Mouse (Mus musculus): Measurements from ENCODE around the gene Epx. TPM values are rescaled to one million over a fixed set of nuclear protein-coding genes. Genes with fewer than 3 reads are reported as not detected.

Epx gene
- total RNA-seq, 2 experiments from 2014 or later, result not detected

- Histone ChIP-seq H3K4me3 (peak overlapping the region; percentile 66), H3K27ac (no peak overlapping the region)
- peak; percentile 66 for TF ChIP-seq CTCF (IDR thresholded peaks at IDR 0.05)
- DNase-seq, result peak; percentile 25
- intact Hi-C loops (cut with DNase I), result no loop called here
Measured at GRCm38 (mm10) chr11:87816707-87817442, 58.5 kb downstream of the Epx start.

DNA sequence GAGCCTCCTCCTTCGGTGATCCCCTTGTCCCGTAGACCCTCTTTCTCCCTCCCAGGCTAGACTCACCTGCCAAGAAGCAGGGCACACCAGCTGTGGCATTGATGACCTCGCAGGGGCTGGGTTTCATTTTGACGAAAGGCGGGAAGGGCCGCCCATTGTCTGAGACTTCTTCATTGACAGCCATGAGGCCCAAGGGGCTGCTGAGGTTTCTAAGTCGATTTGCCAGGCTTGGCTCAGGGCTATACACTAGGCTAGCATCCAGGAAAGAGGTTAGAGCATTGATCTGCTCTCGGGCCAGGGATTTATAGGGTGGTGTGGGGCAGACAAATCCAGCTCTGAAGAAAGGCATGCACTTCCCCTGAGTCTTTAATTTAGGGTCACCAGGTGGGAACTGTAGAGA is 60.5 kb downstream of the Epx start:
- TF ChIP-seq CTCF (IDR thresholded peaks at IDR 0.05), result no peak
- no peak for DNase-seq
- Histone ChIP-seq H3K4me3 (no peak overlapping the region), H3K27ac (no peak overlapping the region)
- intact Hi-C loops (cut with DNase I), result no loop called here

Other genes with a start within 250 kb of the Epx start
- under 1 TPM; 0.39 to 0.89 TPM for gene Rnf43, start 212.8 kb downstream of the Epx start, total RNA-seq (2021)
- gene Supt4a, start 138.0 kb downstream of the Epx start, total RNA-seq (2021), result 10 to 100 TPM; 36.8 TPM
- not detected for gene Tspoap1, start 115.0 kb downstream of the Epx start, total RNA-seq (2021)
- gene Mpo, start 82.0 kb downstream of the Epx start, total RNA-seq (2021), result not detected
- not detected for gene Lpo, start 47.2 kb downstream of the Epx start, total RNA-seq (2021)
- gene Mks1, start 22.3 kb downstream of the Epx start, total RNA-seq (2021), result 1 to 10 TPM; 1.5 to 1.9 TPM
- gene Olfr462, start 16.7 kb upstream of the Epx start, total RNA-seq (2021), result not detected
- not detected for gene Olfr463, start 21.9 kb upstream of the Epx start, total RNA-seq (2021)
- gene Olfr464, start 45.4 kb upstream of the Epx start, total RNA-seq (2021), result not detected
- gene Dynll2, start 112.0 kb upstream of the Epx start, total RNA-seq (2021), result 100 to 1,000 TPM; 193 to 205 TPM
- 10 to 100 TPM; 67.5 to 85.8 TPM for gene Srsf1, start 171.8 kb upstream of the Epx start, total RNA-seq (2021)
- 10 to 100 TPM; 76.5 to 87.2 TPM for gene Vezf1, start 192.7 kb upstream of the Epx start, total RNA-seq (2021)
- gene Cuedc1, start 222.5 kb upstream of the Epx start, total RNA-seq (2021), result 100 to 1,000 TPM; 101 to 127 TPM